Mouse (Mus musculus): Measurements from ENCODE around the gene Taok2. TPM values are rescaled to one million over a fixed set of nuclear protein-coding genes. Genes with fewer than 3 reads are reported as not detected.
"Not testable (repeated sequence)": the region's sequence is repeated elsewhere in the genome, so short reads cannot be mapped to it uniquely, and the experiment has no call there.

The Taok2 gene
- total RNA-seq (2021) = 10 to 100 TPM; 39.5 to 43.2 TPM

DNA sequence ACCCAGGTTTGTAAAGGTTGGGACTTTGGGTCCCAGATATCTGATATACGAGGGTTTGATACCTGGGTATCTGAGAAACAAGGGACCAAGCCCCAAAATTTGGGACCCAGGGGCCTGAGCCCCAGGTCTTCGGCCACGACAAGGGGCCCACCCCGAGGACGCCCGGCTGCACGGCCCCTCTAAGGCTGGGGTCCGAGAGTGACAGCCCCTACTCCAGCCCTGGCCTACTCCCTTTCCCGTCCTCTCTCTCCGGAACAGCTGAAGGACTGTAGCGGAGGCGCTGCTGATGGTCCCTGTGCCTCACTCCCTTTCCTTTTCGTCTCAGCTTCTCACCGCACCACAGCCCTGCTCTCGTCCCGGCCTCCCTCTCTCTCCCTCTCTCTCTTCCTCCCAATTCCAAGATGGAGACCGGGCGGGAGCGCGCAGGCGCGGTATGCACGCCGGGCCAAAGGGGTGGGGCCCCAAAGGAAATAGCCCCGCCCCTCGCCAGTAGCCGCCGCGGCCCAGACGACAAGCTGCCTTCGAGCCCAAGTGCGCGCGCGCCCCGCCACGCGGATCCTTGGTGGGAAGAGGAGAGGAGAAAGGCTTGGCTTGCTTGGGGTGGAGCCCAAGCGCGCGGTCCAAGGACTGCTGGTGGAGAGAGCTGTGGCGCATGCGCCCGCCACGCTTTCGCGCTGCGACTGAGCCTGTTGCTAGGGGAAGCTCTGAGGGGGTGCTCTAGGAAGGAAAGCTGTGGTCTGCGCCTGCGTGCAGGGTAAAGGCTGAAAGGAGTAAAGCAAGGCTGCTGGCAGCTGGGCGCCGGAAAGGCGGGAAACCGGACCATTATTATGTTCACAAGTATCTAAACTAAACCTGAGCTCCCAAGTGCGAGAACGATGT lies at the start of gene Taok2:
Gene Taok2 (minus strand): TSS at position 418 of the 879 bp plus-strand sequence.
- peak; percentile 96 to 98 for DNase-seq
- intact Hi-C loops (cut with DNase I) = loop anchor here (5.0 kb wide), 1 partner anchor 43 kb away; the partner anchor contains the start of gene Kctd13

GRCm38 (mm10) chr7:126932652-126933051 lies 48.1 kb upstream of the Taok2 start:
- intact Hi-C loops (cut with DNase I) = no loop called here
- no peak for DNase-seq

GRCm38 (mm10) chr7:126929046-126929445 lies 44.5 kb upstream of the Taok2 start:
- intact Hi-C loops (cut with DNase I) = loop anchor here (2.0 to 5.0 kb wide), 4 partner anchors 20 to 68 kb away; partner anchors contain the start of genes Asphd1 and Hirip3
- DNase-seq = no peak

DNA sequence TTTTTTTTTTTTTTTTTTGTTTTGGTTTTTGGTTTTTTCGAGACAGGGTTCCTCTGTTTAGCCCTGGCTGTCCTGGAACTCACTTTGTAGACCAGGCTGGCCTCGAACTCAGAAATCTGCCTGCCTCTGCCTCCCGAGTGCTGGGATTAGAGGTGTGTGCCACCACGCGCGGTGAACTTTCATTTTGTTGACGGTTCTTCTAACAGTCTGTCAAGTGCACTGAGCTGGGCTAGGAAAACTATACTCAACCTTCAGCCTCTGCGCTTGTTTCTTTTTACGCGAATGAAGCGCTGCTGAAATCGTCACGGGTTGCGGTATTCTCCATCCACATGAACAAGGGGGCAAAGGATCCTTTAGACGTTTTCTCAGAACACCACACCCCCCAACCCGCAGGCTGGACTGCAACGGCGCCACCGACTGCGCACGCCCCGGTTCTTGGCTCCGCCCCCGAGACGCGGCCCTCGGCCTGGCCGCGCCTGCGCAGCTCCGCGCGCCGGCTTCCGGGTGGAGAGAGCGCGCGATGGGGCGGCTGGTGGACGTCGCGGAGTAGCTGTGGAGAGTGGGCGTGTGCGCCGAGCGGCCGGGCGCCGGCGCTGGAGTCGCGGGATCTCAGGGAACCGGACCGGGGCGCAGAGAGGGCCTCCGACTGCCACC lies 44.0 kb upstream of the Taok2 start, which contains the start of gene Kctd13:
Gene Kctd13 (plus strand): TSS at position 496 of the 654 bp plus-strand sequence.
- intact Hi-C loops (cut with DNase I) = loop anchor here (2.0 to 5.0 kb wide), 4 partner anchors 20 to 68 kb away; partner anchors contain the start of genes Asphd1 and Hirip3
- peak; percentile 93 to 95 for DNase-seq

GRCm38 (mm10) chr7:126926299-126926698 lies 41.8 kb upstream of the Taok2 start:
- DNase-seq = no peak
- intact Hi-C loops (cut with DNase I) = loop anchor here (5.0 kb wide), 1 partner anchor 39 kb away; no protein-coding TSS in a partner anchor

DNA sequence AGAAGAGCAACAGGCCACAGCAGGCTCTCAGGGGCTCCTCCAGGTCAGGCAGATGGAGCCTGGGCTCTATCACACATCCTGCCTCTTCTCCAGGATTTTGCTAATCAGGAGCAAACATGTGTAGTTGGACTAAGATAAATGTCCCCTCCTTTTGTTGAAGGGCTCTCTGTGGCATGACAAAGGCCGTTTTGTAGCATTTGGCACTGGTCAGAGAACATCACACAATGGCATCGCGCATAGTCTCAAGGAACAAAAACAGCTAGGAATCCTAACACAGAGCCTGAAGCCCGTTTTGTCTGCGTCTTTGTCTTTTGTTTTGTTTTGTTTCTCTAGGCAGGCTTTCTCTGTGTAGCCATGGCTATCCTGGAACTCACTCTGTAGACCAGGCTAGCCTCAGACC lies 39.5 kb upstream of the Taok2 start:
- intact Hi-C loops (cut with DNase I) = no loop called here
- no peak for DNase-seq

- intact Hi-C loops (cut with DNase I) = no loop called here
- peak; percentile 55 for DNase-seq
Observed at GRCm38 (mm10) chr7:126922624-126923060, 38.1 kb upstream of the Taok2 start, which contains the start of gene Tmem219. Gene Tmem219 (minus strand): TSS chr7:126922917.

GRCm38 (mm10) chr7:126921563-126921962 lies 37.1 kb upstream of the Taok2 start:
- no peak for DNase-seq
- intact Hi-C loops (cut with DNase I) = no loop called here

- DNase-seq = no peak
- intact Hi-C loops (cut with DNase I) = no loop called here
Observed at GRCm38 (mm10) chr7:126919973-126920372, 35.5 kb upstream of the Taok2 start.

DNA sequence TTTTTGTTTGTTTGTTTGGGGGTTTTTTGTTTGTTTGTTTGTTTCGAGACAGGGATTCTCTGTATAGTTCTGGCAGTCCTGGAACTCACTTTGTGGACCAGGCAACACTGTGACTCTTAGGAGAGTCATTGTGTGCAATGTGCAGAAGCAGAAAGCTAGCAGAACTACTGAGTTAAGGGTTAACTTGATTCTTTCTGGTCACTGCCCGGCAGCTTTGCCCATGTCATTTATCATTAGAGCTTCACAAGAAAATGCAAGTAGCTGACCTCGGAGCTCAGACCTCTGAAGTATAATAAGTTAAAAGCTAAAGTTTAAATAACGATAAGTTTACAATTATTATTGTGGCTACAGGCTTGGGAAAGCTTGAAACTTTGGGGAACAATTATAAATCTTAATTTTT lies 33.9 kb upstream of the Taok2 start:
- intact Hi-C loops (cut with DNase I); DNase-seq: not testable (repeated sequence)

DNA sequence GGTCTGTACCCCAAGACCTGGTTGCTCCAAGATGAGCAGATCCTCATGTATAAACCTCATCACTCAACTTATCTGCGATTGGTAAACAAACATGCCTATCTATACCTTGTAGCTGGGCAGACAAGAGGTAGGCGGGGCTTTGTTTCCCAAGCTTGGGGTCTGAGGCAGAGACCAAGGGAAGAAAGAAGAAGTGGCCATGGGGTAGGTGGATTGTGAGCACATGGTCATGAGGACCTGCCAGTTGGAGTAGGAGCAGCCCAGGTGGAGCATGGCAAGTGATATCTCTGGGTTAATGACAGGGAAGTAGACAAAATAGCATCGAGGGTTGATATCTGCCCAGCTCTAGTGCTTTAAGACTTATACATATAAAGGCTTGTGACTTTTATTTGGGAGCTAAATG lies 30.3 kb upstream of the Taok2 start:
- DNase-seq = no peak
- intact Hi-C loops (cut with DNase I) = no loop called here

GRCm38 (mm10) chr7:126905590-126905989 lies 21.1 kb upstream of the Taok2 start:
- no peak for DNase-seq
- intact Hi-C loops (cut with DNase I) = no loop called here

- not testable (repeated sequence) for DNase-seq
- intact Hi-C loops (cut with DNase I) = loop anchor here (5.0 kb wide), 2 partner anchors 37 to 128 kb away; partner anchors contain the start of genes Hirip3, Ino80e and Maz
Observed at GRCm38 (mm10) chr7:126899781-126900180, 15.3 kb upstream of the Taok2 start.

- intact Hi-C loops (cut with DNase I) = loop anchor here (5.0 kb wide), 2 partner anchors 36 to 129 kb away; partner anchors contain the start of genes Hirip3, Ino80e and Maz
- DNase-seq = peak; percentile 98 to 99
Observed at GRCm38 (mm10) chr7:126898102-126898990, 13.8 kb upstream of the Taok2 start.

- intact Hi-C loops (cut with DNase I) = loop anchor here (2.0 to 5.0 kb wide), 3 partner anchors 31 to 130 kb away; partner anchors contain the start of genes Hirip3, Ino80e, Kctd13 and Maz
- peak; percentile 47 to 61 for DNase-seq
Observed at GRCm38 (mm10) chr7:126897390-126898101, 13.0 kb upstream of the Taok2 start.

GRCm38 (mm10) chr7:126896912-126897311 lies 12.4 kb upstream of the Taok2 start:
- DNase-seq = peak in 1 of 2 experiments; percentile 22
- intact Hi-C loops (cut with DNase I) = loop anchor here (2.0 to 5.0 kb wide), 3 partner anchors 32 to 130 kb away; partner anchors contain the start of genes Hirip3, Ino80e, Kctd13 and Maz

DNA sequence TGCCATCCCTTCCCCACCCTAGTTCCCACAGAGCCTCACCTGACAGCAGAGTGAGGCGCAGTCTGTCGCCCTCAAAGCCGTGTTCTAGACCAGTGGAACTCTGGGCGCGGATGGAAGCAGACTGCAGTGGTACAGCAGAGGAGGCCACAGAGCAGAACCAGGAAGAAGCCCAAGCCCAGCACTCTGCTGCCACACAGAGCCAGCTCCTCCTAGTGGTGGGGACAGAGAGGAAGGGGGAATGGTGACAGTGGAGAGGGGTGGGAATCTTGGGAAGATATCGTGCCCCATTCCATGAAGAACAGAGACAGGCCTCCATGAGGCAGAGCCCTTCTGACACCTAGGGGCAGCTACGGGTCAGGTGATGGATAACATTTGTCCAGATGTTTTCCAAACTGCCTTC lies 4.3 kb upstream of the Taok2 start:
- intact Hi-C loops (cut with DNase I) = loop anchor here (5.0 kb wide), 1 partner anchor 38 kb away; the partner anchor contains the start of gene Kctd13
- DNase-seq = no peak

DNA sequence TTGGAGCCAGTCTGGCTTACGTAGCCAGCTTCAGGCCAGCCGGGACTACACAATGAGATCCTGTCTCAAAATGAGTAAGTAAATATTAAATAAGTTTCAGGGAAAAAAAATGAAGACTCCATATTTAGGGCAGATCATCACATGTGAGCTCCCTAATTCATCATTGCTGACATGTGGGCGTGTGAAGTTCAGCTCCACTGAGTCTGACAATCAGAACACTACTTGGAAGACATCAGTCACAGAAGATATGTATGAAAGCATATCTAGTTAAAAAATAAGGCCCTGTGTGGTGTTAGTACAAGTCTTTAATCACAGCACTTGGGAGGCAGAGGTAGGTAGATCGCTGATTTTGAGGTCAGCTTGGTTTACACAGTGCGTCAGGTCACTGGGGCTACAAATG lies 2.8 kb upstream of the Taok2 start:
- intact Hi-C loops (cut with DNase I) = loop anchor here (2.0 to 5.0 kb wide), 2 partner anchors 40 to 54 kb away; partner anchors contain the start of gene Kctd13
- no peak for DNase-seq

DNA sequence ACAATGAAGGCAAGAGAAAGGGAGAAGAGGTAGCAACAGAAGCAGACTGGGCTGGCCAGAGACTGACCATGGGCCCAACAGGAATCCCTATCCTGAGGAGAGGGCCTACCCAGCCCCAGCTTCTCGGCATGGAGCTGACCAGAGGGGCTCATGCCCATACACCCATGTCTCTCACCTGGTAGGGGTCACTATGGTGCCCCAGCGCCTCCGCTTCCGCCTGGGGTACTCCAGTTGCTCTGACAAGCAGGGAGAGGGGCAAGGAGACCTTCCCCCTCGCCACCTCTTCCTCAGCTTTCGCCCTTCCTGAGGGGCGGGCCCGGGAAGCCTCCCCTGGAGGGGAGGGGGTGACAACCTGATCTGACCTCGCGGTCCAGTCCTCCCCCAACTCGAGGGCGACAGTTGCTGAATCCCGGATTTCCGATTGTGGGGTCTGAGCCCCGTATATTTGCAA lies 747 bp downstream of the Taok2 start:
- intact Hi-C loops (cut with DNase I) = no loop called here
- peak in 1 of 2 experiments; percentile 51 for DNase-seq
